Mouse (Mus musculus): ENCODE measurements around the gene Zdhhc7.

Gene Zdhhc7

GRCm38 (mm10) chr8:120101068-120101972 lies at the start of gene Zdhhc7:
Gene Zdhhc7, minus strand, starts transcription at chr8:120101482.
- no peak for DNase-seq (ENCODE audit: low read depth, low spot score)

- no peak for DNase-seq (ENCODE audit: low read depth, low spot score)
These were observed 48.7 kb upstream of the Zdhhc7 start for GRCm38 (mm10) chr8:120150028-120150427.

GRCm38 (mm10) chr8:120146051-120146450 lies 44.8 kb upstream of the Zdhhc7 start:
- DNase-seq (ENCODE audit: low read depth, low spot score): no peak

GRCm38 (mm10) chr8:120144652-120145301 lies 43.5 kb upstream of the Zdhhc7 start:
- DNase-seq (ENCODE audit: low read depth, low spot score): no peak

GRCm38 (mm10) chr8:120143911-120144651 lies 42.8 kb upstream of the Zdhhc7 start:
- DNase-seq (ENCODE audit: low read depth, low spot score): no peak

GRCm38 (mm10) chr8:120140769-120141168 lies 39.5 kb upstream of the Zdhhc7 start:
- no peak for DNase-seq (ENCODE audit: low read depth, low spot score)

GRCm38 (mm10) chr8:120138958-120139357 lies 37.7 kb upstream of the Zdhhc7 start:
- DNase-seq (ENCODE audit: low read depth, low spot score): no peak

GRCm38 (mm10) chr8:120136618-120137017 lies 35.3 kb upstream of the Zdhhc7 start:
- DNase-seq (ENCODE audit: low read depth, low spot score): no peak

GRCm38 (mm10) chr8:120135687-120136086 lies 34.4 kb upstream of the Zdhhc7 start:
- DNase-seq (ENCODE audit: low read depth, low spot score): no peak

GRCm38 (mm10) chr8:120133169-120133568 lies 31.9 kb upstream of the Zdhhc7 start:
- DNase-seq (ENCODE audit: low read depth, low spot score): no peak

- DNase-seq (ENCODE audit: low read depth, low spot score): no peak
These were observed 29.9 kb upstream of the Zdhhc7 start for GRCm38 (mm10) chr8:120131158-120131557.

- DNase-seq (ENCODE audit: low read depth, low spot score): no peak
These were observed 28.3 kb upstream of the Zdhhc7 start for GRCm38 (mm10) chr8:120129547-120129946.

- DNase-seq (ENCODE audit: low read depth, low spot score): no peak
These were observed 25.3 kb upstream of the Zdhhc7 start for GRCm38 (mm10) chr8:120126357-120127161.

GRCm38 (mm10) chr8:120124836-120125389 lies 23.6 kb upstream of the Zdhhc7 start:
- no peak for DNase-seq (ENCODE audit: low read depth, low spot score)

GRCm38 (mm10) chr8:120124261-120124660 lies 23.0 kb upstream of the Zdhhc7 start:
- no peak for DNase-seq (ENCODE audit: low read depth, low spot score)

GRCm38 (mm10) chr8:120120951-120121350 lies 19.7 kb upstream of the Zdhhc7 start:
- no peak for DNase-seq (ENCODE audit: low read depth, low spot score)

- no peak for DNase-seq (ENCODE audit: low read depth, low spot score)
These were observed 18.6 kb upstream of the Zdhhc7 start for GRCm38 (mm10) chr8:120119931-120120330.

GRCm38 (mm10) chr8:120119429-120119828 lies 18.1 kb upstream of the Zdhhc7 start:
- no peak for DNase-seq (ENCODE audit: low read depth, low spot score)

- no peak for DNase-seq (ENCODE audit: low read depth, low spot score)
These were observed 17.6 kb upstream of the Zdhhc7 start for GRCm38 (mm10) chr8:120118847-120119246.

- no peak for DNase-seq (ENCODE audit: low read depth, low spot score)
These were observed 16.9 kb upstream of the Zdhhc7 start for GRCm38 (mm10) chr8:120118162-120118561.

GRCm38 (mm10) chr8:120116600-120116999 lies 15.3 kb upstream of the Zdhhc7 start:
- DNase-seq (ENCODE audit: low read depth, low spot score): no peak

Measured in embryo, embryonic 11.5 days (tissue).